Comparison of ENCODE assay signal across 9 mouse cellular contexts in the genomic region with DNA sequence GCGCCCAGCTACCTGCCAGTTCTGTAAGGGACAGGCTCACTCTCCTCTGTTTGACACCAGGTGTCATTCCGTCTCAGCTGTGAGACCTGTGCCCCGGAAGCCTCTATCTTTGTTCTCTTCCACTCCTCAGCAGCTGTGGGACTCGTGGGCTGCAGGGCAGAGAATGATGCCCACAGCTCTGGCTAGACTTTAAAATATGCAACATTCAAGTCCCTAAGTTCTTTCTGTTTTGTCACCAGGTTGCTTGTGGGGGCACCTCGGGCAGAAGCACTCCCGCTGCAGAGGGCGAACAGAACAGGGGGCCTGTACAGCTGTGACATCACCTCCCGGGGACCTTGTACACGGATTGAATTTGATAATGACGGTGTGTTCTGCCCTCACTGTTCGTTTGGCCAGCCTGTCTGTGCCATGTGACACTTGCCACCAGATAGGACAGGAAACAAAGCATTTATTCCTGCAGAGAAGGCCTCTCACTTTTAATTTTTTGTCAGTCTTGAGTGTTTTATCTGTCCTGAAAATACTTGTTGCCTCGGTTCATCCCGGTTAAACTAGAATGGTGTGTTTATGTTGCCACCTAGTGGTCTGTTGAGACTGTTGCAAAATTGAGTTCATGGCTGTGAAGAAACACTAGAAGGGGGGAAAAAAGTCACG. TPM values are rescaled to one million over a fixed set of nuclear protein-coding genes. Genes with fewer than 3 reads are reported as not detected.
DNase-seq lines count a peak whose midpoint lies in the region; ATAC-seq lines count a peak whose summit lies in the region.
"Had no signal": no experiment of that assay in that cellular context is flagged by ENCODE, and none has a peak within 500 bp of the region (broad histone marks: within the 10 kb centered on the region; RNA-seq: fewer than 3 reads in every experiment).

No protein-coding gene starts in this region.

- peak; percentile 68 for DNase-seq in hindbrain, embryonic 11.5 days (ENCODE audit: low spot score)
- peak; percentile 34 for DNase-seq in c-Kit-positive CD71-positive TER-119-positive erythroid progenitor cells, embryonic 14.5 days (ENCODE audit: low spot score)
- DNase-seq in lung, postnatal 36 days = peak; percentile 59
- DNase-seq in thymus, postnatal 4 days = peak; percentile 67
- no peak for DNase-seq in adrenal gland, adult 8-10 months

- WGBS in hindbrain, embryonic 11.5 days = 44% methylated on average over 14 of the region's 14 CpGs
- WGBS in hindbrain, embryonic 12.5 days = 39% methylated on average over 14 of the region's 14 CpGs
- 25% methylated on average over 14 of the region's 14 CpGs for WGBS in heart, embryonic 12.5 days

- no peaks in the 10 kb centered on the region for H3K9me3 ChIP-seq in hindbrain, embryonic 11.5 days (ENCODE audit: control insufficient read depth, low read length)
- H3K9me3 ChIP-seq in hindbrain, embryonic 12.5 days (replicated peaks) = no peaks in the 10 kb centered on the region
- no peaks in the 10 kb centered on the region for H3K9me3 ChIP-seq in heart, embryonic 12.5 days (replicated peaks)

- H3K9ac ChIP-seq in hindbrain, embryonic 11.5 days (ENCODE audit: low read depth, low read length) = no peak overlapping the region
- no peak overlapping the region for H3K9ac ChIP-seq in hindbrain, embryonic 12.5 days
- no peak overlapping the region for H3K9ac ChIP-seq in heart, embryonic 12.5 days

- no peak for ATAC-seq in hindbrain, embryonic 11.5 days (ENCODE audit: low FRiP score)
- ATAC-seq in hindbrain, embryonic 12.5 days (ENCODE audit: low FRiP score) = no peak
- ATAC-seq in CD4-positive, CD25-positive, alpha-beta regulatory T cell, adult 4 months = peak; percentile 9
- ATAC-seq in heart, embryonic 12.5 days (ENCODE audit: insufficient number of reproducible peaks, low FRiP score) = no peak

- H3K27me3 ChIP-seq in hindbrain, embryonic 11.5 days (ENCODE audit: control insufficient read depth, insufficient read depth, low read length) = no peaks in the 10 kb centered on the region
- peaks cover 3% of the 10 kb centered on the region; the same call in 1 of the 2 replicates for H3K27me3 ChIP-seq in hindbrain, embryonic 12.5 days
- no peaks in the 10 kb centered on the region for H3K27me3 ChIP-seq in heart, embryonic 12.5 days (replicated peaks)

- H3K27ac ChIP-seq in hindbrain, embryonic 11.5 days (ENCODE audit: low read depth, low read length) = no peak overlapping the region
- no peak overlapping the region for H3K27ac ChIP-seq in hindbrain, embryonic 12.5 days
- peak overlapping the region; percentile 16; the same call in 1 of the 2 replicates for H3K27ac ChIP-seq in heart, embryonic 12.5 days (ENCODE audit: poor library complexity, severe bottlenecking)

- 0 out of 2 replicates have a peak overlapping the region, but pooled peaks have one; percentile 5 for H3K4me2 ChIP-seq in hindbrain, embryonic 11.5 days (replicated peaks; ENCODE audit: low read depth, low read length)
- no peak overlapping the region; the same call in 1 of the 2 replicates for H3K4me2 ChIP-seq in hindbrain, embryonic 12.5 days (replicated peaks)
- peak overlapping the region; percentile 58 for H3K4me2 ChIP-seq in heart, embryonic 12.5 days

- H3K36me3 ChIP-seq in hindbrain, embryonic 11.5 days (ENCODE audit: control insufficient read depth, insufficient read depth, low read length) = no peaks in the 10 kb centered on the region
- H3K36me3 ChIP-seq in hindbrain, embryonic 12.5 days = no peaks in the 10 kb centered on the region
- peaks cover 23% of the 10 kb centered on the region for H3K36me3 ChIP-seq in heart, embryonic 12.5 days

- no peaks in the 10 kb centered on the region for H3K4me1 ChIP-seq in hindbrain, embryonic 11.5 days (replicated peaks; ENCODE audit: control insufficient read depth, insufficient read depth, low read length)
- H3K4me1 ChIP-seq in hindbrain, embryonic 12.5 days = peaks cover 21% of the 10 kb centered on the region
- peaks cover 48% of the 10 kb centered on the region for H3K4me1 ChIP-seq in heart, embryonic 12.5 days (replicated peaks)

- no peak overlapping the region for H3K4me3 ChIP-seq in hindbrain, embryonic 11.5 days (ENCODE audit: low read depth, low read length)
- H3K4me3 ChIP-seq in hindbrain, embryonic 12.5 days = no peak overlapping the region
- H3K4me3 ChIP-seq in heart, embryonic 12.5 days = no peak overlapping the region
- H3K4me3 ChIP-seq: myocyte had no signal

RNA-seq across cellular contexts. Expression of gene Pdk1, which starts 56.5 kb away (rescaled TPM):
- polyA plus RNA-seq in hindbrain, embryonic 11.5 days (2014; fragmentation: Nextera tagmentation; extraction: Ambion mirVana) = 29.8 and 31.0 TPM in 2 replicates
- polyA plus RNA-seq in hindbrain, embryonic 12.5 days (2016; fragmentation: Nextera tagmentation; extraction: Ambion mirVana) = 28.9 and 33.4 TPM in 2 replicates
- polyA plus RNA-seq in CD4-positive, CD25-positive, alpha-beta regulatory T cell, adult 4 months (2017; shearing (Covaris generic)) = 10 to 100 TPM; 37.4 to 41.7 TPM
- polyA plus RNA-seq in heart, embryonic 12.5 days (2016; fragmentation: Nextera tagmentation; extraction: Ambion mirVana) = 108 and 116 TPM in 2 replicates
- 10 to 100 TPM; 24.3 to 40.4 (median 31.7) TPM for total RNA-seq in adrenal gland, adult 8-10 months (2022)
